Mouse (Mus musculus): ENCODE data around the gene Mvk. TPM values are rescaled to one million over a fixed set of nuclear protein-coding genes. Genes with fewer than 3 reads are reported as not detected.

Mvk gene
- polyA plus RNA-seq, 1 experiment = 46.0 TPM

DNA sequence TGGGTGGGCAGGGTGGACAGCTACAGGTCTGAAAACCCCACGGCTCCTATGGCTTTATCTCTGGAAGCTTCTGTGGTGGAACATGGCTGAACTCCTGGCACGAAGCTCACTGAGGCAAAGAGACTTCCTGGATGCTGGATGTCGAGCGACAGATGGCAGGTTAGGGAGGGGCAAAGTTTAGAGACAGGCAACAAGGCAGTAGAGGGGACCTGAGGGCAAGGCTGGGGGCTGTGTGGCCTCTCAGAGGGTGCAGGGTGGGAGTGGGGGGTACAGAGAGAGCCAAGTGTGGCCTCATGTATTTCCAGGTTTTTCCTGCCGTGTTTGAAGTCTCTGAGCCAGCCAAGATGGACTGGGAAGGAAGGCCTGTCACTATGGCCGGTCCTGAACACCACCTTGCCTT is 60.8 kb downstream of the Mvk start:
- Histone ChIP-seq H3K27me3 (ENCODE audit: control insufficient read depth, insufficient read depth, insufficient read length) (peaks cover 60% of the 10 kb centered on the region), H3ac (ENCODE audit: control insufficient read depth, insufficient read length, low read depth) (no peak overlapping the region), H3K36me3 (ENCODE audit: control insufficient read depth, insufficient read depth) (no peaks in the 10 kb centered on the region), H3K79me2 (ENCODE audit: control insufficient read depth, insufficient read depth) (no peaks in the 10 kb centered on the region), H3K79me3 (ENCODE audit: low read depth) (no peaks in the 10 kb centered on the region), H3K4me3 (ENCODE audit: insufficient read depth, poor library complexity, severe bottlenecking) (no peak overlapping the region)
- no peak for TF ChIP-seq MYOG (IDR thresholded peaks at IDR 0.05; ENCODE audit: control insufficient read depth, extremely low read depth, insufficient read length)

GRCm38 (mm10) chr5:114505260-114506085 is 61.4 kb downstream of the Mvk start:
- no peaks in the 10 kb centered on the region for H3K79me3 ChIP-seq (ENCODE audit: low read depth)
- H3K36me3 ChIP-seq (ENCODE audit: control insufficient read depth, insufficient read depth) = no peaks in the 10 kb centered on the region
- TF ChIP-seq MYOG (IDR thresholded peaks at IDR 0.05; ENCODE audit: control insufficient read depth, extremely low read depth, insufficient read length) (no peak), MAX (IDR thresholded peaks at IDR 0.05) (no peak), CEBPB (IDR thresholded peaks at IDR 0.05; ENCODE audit: low read depth) (no peak), MYOD1 (IDR thresholded peaks at IDR 0.05; ENCODE audit: control insufficient read depth, insufficient read length, low read depth) (no peak), CTCF (IDR thresholded peaks at IDR 0.05; ENCODE audit: control insufficient read depth, insufficient read depth, insufficient read length) (no peak), USF1 (IDR thresholded peaks at IDR 0.05; ENCODE audit: low read depth) (no peak), FOSL1 (IDR thresholded peaks at IDR 0.05; ENCODE audit: insufficient read depth, low read length, poor library complexity, severe bottlenecking) (no peak)
- H3K27me3 ChIP-seq (ENCODE audit: control insufficient read depth, insufficient read depth, insufficient read length) = peaks cover 67% of the 10 kb centered on the region
- H3K4me3 ChIP-seq (ENCODE audit: insufficient read depth, poor library complexity, severe bottlenecking) = no peak overlapping the region
- no peaks in the 10 kb centered on the region for H3K79me2 ChIP-seq (ENCODE audit: control insufficient read depth, insufficient read depth)
- no peak overlapping the region for H3ac ChIP-seq (ENCODE audit: control insufficient read depth, insufficient read length, low read depth)

DNA sequence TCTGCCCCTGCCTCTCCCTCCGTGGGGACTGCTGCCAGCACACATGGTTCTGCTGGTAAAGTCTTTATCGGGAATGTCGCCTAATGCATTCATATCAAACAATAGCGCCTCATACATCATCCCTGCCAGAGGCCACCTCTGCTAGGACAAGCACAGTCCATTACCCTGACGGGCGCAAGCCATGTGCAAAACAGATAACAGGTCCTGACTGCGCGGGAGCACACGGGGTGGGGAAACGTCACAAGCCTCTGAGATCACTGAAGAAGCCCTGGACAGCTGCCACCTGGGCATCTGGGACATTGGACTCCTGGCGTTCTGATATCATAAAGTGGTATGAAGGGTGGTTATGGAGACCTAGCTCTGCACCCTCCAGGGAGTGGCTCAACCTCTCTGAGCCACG is 63.3 kb downstream of the Mvk start:
- Histone ChIP-seq H3K27me3 (ENCODE audit: control insufficient read depth, insufficient read depth, insufficient read length) (peaks cover 78% of the 10 kb centered on the region), H3K4me3 (ENCODE audit: insufficient read depth, poor library complexity, severe bottlenecking) (no peak overlapping the region), H3K36me3 (ENCODE audit: control insufficient read depth, insufficient read depth) (no peaks in the 10 kb centered on the region), H3K79me2 (ENCODE audit: control insufficient read depth, insufficient read depth) (no peaks in the 10 kb centered on the region), H3K79me3 (ENCODE audit: low read depth) (no peaks in the 10 kb centered on the region), H3ac (ENCODE audit: control insufficient read depth, insufficient read length, low read depth) (no peak overlapping the region)
- no peak for TF ChIP-seq MYOG (IDR thresholded peaks at IDR 0.05; ENCODE audit: control insufficient read depth, extremely low read depth, insufficient read length)
- no peak for TF ChIP-seq MYOD1 (IDR thresholded peaks at IDR 0.05; ENCODE audit: control insufficient read depth, insufficient read length, low read depth)
- TF ChIP-seq FOSL1 (IDR thresholded peaks at IDR 0.05; ENCODE audit: insufficient read depth, low read length, poor library complexity, severe bottlenecking) = no peak
- TF ChIP-seq CTCF (IDR thresholded peaks at IDR 0.05; ENCODE audit: control insufficient read depth, insufficient read depth, insufficient read length) = no peak

DNA sequence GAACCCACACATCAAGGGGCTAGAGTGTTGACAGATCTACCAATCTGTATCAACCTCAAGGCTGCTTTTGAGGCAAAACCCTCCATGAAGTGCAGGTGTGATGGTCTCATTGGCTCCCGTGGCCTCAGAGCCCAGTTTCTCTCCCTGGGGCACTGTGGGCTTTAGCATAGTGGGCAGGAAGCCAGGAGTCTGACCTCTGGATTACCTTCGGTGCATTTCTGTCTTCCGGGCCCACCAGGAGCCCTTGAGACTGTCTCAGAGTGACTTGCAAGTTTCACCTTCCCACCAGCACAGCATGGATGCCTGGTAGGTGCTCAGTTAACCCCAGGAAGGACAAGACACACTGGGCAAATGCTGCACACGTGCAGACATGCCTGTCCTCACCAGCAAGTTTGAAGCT is 63.9 kb downstream of the Mvk start:
- TF ChIP-seq USF1 (IDR thresholded peaks at IDR 0.05; ENCODE audit: low read depth) (no peak), FOSL1 (IDR thresholded peaks at IDR 0.05; ENCODE audit: insufficient read depth, low read length, poor library complexity, severe bottlenecking) (no peak), CTCF (IDR thresholded peaks at IDR 0.05; ENCODE audit: control insufficient read depth, insufficient read depth, insufficient read length) (no peak), MYOD1 (IDR thresholded peaks at IDR 0.05; ENCODE audit: control insufficient read depth, insufficient read length, low read depth) (no peak), CEBPB (IDR thresholded peaks at IDR 0.05; ENCODE audit: low read depth) (no peak), MYOG (IDR thresholded peaks at IDR 0.05; ENCODE audit: control insufficient read depth, extremely low read depth, insufficient read length) (no peak), MAX (IDR thresholded peaks at IDR 0.05) (no peak)
- H3ac ChIP-seq (ENCODE audit: control insufficient read depth, insufficient read length, low read depth) = no peak overlapping the region
- H3K79me3 ChIP-seq (ENCODE audit: low read depth) = no peaks in the 10 kb centered on the region
- peaks cover 82% of the 10 kb centered on the region for H3K27me3 ChIP-seq (ENCODE audit: control insufficient read depth, insufficient read depth, insufficient read length)
- H3K4me3 ChIP-seq (ENCODE audit: insufficient read depth, poor library complexity, severe bottlenecking) = no peak overlapping the region
- H3K79me2 ChIP-seq (ENCODE audit: control insufficient read depth, insufficient read depth) = no peaks in the 10 kb centered on the region
- no peaks in the 10 kb centered on the region for H3K36me3 ChIP-seq (ENCODE audit: control insufficient read depth, insufficient read depth)

DNA sequence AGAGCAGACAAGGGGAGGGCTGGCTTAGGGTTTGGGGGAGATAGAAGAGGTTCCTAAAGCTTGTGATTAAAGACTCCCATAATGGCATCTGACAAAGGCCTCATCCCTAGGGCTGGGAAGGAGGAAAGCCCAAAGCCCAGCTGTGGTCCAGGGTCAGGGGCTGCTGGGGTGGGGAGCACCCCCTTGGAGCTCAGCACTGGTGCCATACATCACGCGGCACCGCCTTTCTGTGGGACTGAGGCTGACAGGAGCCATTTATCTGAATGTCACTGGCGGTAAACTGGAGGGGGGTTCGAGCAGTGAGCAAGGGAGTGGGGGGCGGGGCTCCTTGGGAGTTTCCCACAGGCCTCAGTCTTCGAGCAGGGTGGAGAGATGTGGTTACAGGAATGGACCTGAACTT is 65.4 kb downstream of the Mvk start:
- no peak for TF ChIP-seq CEBPB (IDR thresholded peaks at IDR 0.05; ENCODE audit: low read depth)
- no peak for TF ChIP-seq FOSL1 (IDR thresholded peaks at IDR 0.05; ENCODE audit: insufficient read depth, low read length, poor library complexity, severe bottlenecking)
- TF ChIP-seq CTCF (IDR thresholded peaks at IDR 0.05; ENCODE audit: control insufficient read depth, insufficient read depth, insufficient read length) = no peak
- Histone ChIP-seq H3K27me3 (ENCODE audit: control insufficient read depth, insufficient read depth, insufficient read length) (peaks cover 86% of the 10 kb centered on the region), H3K79me2 (ENCODE audit: control insufficient read depth, insufficient read depth) (no peaks in the 10 kb centered on the region)

More for the DNA sequence above, 65.4 kb downstream of the Mvk start:
- Histone ChIP-seq H3K4me3 (ENCODE audit: insufficient read depth, poor library complexity, severe bottlenecking) (no peak overlapping the region), H3K79me3 (ENCODE audit: low read depth) (no peaks in the 10 kb centered on the region), H3ac (ENCODE audit: control insufficient read depth, insufficient read length, low read depth) (no peak overlapping the region), H3K36me3 (ENCODE audit: control insufficient read depth, insufficient read depth) (no peaks in the 10 kb centered on the region)

Small RNAs within 50 kb of the gene (microRNA-seq; reads per million reads assigned to microRNA genes)
- not detected for gene Mir7027 (ENCODE audit: borderline microRNAs expressed)

Other genes starting within 250 kb of the Mvk start
- gene Foxn4, start 170.5 kb upstream of the Mvk start, polyA plus RNA-seq (2012; fragmentation: generic; extraction: Trizol) = not detected
- 2.2 TPM for gene Myo1h, start 155.1 kb upstream of the Mvk start, polyA plus RNA-seq (2012; fragmentation: generic; extraction: Trizol)
- 243 TPM for gene Kctd10, start 63.8 kb upstream of the Mvk start, polyA plus RNA-seq (2012; fragmentation: generic; extraction: Trizol)
- 42.1 TPM for gene Ube3b, start 63.7 kb upstream of the Mvk start, polyA plus RNA-seq (2012; fragmentation: generic; extraction: Trizol)
- 9.4 TPM for gene Mmab, start 209 bp upstream of the Mvk start, polyA plus RNA-seq (2012; fragmentation: generic; extraction: Trizol)
- gene Fam222a, start 123.7 kb downstream of the Mvk start, polyA plus RNA-seq (2012; fragmentation: generic; extraction: Trizol) = 0.06 TPM
- 0.55 TPM for gene Trpv4, start 214.2 kb downstream of the Mvk start, polyA plus RNA-seq (2012; fragmentation: generic; extraction: Trizol)
- 53.8 TPM for gene Gltp, start 246.7 kb downstream of the Mvk start, polyA plus RNA-seq (2012; fragmentation: generic; extraction: Trizol)

Measured in C2C12 (cell line).